Mouse (Mus musculus) cerebellum, postnatal 4 days (tissue): ENCODE results near the gene Zfp641.

ENCODE experiments used
- DNase-seq, 2 experiments: peaks; one replicate each; pipeline ENCODE4 v3.0.0; 2022; ENCODE audit warnings: low spot score in 2 of 2, mixed read lengths in 1 of 2

The Zfp641 gene

GRCm38 (mm10) chr15:98295628-98296551 lies at the start of gene Zfp641:
Gene Zfp641, minus strand, starts transcription at chr15:98296161.
- peak in 1 of 2 experiments; percentile 46 for DNase-seq

- DNase-seq = no peak
These were observed 44.9 kb upstream of the Zfp641 start, which contains the start of gene Olfr284 for GRCm38 (mm10) chr15:98340887-98341286. Gene Olfr284, minus strand, starts transcription at chr15:98340987.

- no peak for DNase-seq
These were observed 21.3 kb upstream of the Zfp641 start, which contains the start of gene Olfr285 for GRCm38 (mm10) chr15:98317177-98317724. Gene Olfr285, minus strand, starts transcription at chr15:98317353.

- no peak for DNase-seq
These were observed 19.7 kb upstream of the Zfp641 start for GRCm38 (mm10) chr15:98315703-98316102.

GRCm38 (mm10) chr15:98293651-98294050 lies 2.3 kb downstream of the Zfp641 start:
- DNase-seq = no peak

GRCm38 (mm10) chr15:98288566-98288965 lies 7.4 kb downstream of the Zfp641 start:
- no peak for DNase-seq

GRCm38 (mm10) chr15:98286418-98286817 lies 9.5 kb downstream of the Zfp641 start:
- no peak for DNase-seq

- DNase-seq = no peak
These were observed 38.2 kb downstream of the Zfp641 start for GRCm38 (mm10) chr15:98257776-98258175.

GRCm38 (mm10) chr15:98257193-98257592 lies 38.8 kb downstream of the Zfp641 start, which contains the start of gene H1fnt:
Gene H1fnt, minus strand, starts transcription at chr15:98257293.
- no peak for DNase-seq

- DNase-seq = peak in 1 of 2 experiments; percentile 5
These were observed 39.7 kb downstream of the Zfp641 start for GRCm38 (mm10) chr15:98256271-98256670.
